Mouse (Mus musculus): ENCODE data around the gene St8sia2.
"Not testable (repeated sequence)": the region's sequence is repeated elsewhere in the genome, so short reads cannot be mapped to it uniquely, and the experiment has no call there.

Gene St8sia2

GRCm38 (mm10) chr7:73989366-73989765, 24.1 kb downstream of the St8sia2 start:
- DNase-seq (ENCODE audit: low spot score), result no peak

GRCm38 (mm10) chr7:73972157-73972556, 41.3 kb downstream of the St8sia2 start:
- DNase-seq (ENCODE audit: low spot score), result not testable (repeated sequence)

DNA sequence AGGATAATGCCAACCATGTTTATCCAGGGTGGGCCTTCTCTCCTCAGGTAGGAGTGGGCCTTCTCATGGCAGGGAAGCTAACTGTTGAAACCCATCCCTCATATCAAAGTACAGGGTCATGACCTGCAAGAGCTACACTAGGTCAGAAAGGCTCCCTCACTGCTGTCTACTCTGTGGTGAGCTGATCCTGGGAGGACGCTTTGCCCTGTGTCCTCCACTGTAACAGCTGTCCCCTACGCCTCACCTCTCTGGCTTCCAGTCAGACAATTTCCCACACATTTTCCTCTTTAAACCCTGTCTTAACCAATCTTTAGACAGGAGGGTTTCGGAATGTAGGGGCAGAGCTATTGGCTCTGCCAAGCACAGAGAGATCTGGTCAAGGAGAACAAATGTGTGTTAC, 48.3 kb downstream of the St8sia2 start:
- DNase-seq (ENCODE audit: low spot score), result no peak

DNA sequence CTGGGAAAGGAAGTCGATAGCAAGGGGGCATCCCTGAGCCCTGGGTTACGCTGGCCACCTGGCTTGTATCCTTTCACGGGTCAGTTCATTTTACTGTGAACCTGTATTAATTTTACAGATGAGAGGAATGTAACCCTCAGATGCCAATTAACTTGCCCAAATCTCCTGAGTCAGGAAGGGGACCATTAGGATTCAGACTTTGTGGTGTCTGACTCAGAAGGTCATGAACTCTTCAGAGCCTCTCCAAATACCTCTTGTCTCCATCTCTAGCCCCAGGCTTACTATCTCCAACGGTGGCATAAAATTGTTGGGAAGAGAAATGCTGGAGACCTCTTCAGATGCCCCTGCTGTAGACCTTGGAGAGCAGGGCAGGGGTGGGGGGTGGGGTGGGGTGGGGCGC, 51.1 kb downstream of the St8sia2 start:
- no peak for DNase-seq (ENCODE audit: low spot score)

- DNase-seq (ENCODE audit: low spot score), result peak; percentile 45
Measured at GRCm38 (mm10) chr7:73954441-73954840, 59.0 kb downstream of the St8sia2 start.

DNA sequence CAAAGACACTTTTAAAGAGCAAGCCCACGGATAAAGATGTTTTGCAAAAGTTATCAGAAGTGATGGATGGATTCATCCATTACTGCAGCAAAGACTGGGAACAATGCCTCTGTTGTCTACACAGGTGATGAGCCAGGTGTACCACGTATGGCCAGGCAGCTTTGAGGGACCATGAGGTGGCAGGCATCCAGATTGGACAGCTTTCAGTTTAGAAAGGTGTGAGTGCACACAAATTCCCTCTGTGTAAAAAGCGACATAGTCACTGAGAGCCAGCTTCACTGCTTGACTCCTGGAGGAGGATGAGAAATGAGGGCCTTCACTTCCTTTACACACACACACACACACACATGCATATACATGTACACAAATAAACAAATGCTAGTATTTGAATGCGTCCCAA, 60.4 kb downstream of the St8sia2 start:
- DNase-seq (ENCODE audit: low spot score), result no peak

DNA sequence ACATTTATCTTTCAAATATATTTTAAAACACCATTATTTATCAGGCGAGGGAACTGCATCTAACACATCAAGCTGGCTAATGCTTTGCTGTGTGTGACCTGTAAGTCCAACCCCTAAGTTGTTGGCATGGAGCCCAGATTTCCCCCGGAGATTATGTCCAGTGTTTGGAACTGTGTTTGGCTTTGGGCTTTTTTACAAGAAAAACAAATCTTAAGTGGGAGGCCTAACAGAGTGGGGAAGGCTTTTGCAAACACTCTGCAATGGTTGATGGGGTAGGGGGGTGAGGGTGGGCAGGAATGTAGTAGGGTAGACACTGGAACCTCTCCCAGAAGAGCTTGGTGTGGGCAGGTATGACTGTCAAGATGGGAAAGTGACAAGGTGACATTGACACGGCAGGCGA, 71.8 kb downstream of the St8sia2 start:
- peak; percentile 47 for DNase-seq (ENCODE audit: low spot score)

- no peak for DNase-seq (ENCODE audit: low spot score)
Measured at GRCm38 (mm10) chr7:73939236-73939635, 74.3 kb downstream of the St8sia2 start.

DNA sequence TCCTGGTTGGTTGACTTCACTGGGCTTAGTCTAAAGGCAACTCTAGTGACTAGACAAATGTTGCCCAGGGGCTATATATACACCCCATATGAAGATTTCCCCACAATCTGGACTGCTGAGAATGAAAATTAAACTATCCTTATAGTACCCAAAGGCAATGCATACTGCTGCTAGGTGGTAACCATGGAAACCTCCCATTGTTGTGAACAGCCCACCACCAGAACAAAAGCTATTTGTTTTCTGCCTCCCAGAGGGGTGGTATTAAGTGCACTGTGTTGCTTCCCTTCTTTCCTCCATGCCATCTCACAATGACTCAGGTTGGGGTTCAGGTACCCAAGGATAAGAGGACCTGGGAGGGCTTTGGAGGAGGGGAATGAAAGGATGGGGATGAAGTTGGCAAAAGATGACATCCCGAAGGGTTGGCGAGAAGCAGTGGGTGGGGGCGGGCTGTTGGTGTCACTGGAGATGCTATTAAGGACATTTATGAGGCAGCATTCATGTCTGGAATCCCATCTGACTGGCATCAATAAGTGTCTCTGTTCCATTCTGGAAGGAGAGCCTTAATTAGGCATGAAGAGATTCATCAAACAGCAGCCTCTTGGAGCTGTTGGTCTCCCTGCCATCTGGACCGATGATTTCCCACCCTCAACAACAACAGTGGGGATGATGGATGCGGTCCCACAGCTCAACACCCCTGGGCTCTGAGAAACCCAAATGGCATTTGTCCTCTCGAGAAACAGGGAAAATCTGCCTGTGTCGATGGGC, 75.3 kb downstream of the St8sia2 start:
- no peak for DNase-seq (ENCODE audit: low spot score)

DNA sequence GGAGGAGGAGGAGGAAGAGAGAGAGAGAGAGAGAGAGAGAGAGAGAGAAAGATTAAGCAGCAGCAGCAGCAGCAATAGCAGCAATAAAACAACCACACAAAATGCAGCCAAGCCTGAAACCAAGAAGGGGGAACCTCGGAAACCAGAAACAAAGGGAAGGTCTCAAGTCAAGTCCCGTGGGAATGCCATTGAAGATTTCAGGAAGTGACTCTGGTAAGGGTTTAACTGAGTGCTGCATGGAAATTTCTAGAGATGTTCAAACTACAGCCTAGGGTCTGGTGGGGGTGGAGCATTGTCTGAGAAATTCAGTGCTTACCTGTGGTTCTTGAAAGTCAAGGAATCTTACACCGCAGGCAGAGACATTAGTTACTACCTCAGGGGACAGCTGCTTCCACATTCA, 77.4 kb downstream of the St8sia2 start:
- no peak for DNase-seq (ENCODE audit: low spot score)

DNA sequence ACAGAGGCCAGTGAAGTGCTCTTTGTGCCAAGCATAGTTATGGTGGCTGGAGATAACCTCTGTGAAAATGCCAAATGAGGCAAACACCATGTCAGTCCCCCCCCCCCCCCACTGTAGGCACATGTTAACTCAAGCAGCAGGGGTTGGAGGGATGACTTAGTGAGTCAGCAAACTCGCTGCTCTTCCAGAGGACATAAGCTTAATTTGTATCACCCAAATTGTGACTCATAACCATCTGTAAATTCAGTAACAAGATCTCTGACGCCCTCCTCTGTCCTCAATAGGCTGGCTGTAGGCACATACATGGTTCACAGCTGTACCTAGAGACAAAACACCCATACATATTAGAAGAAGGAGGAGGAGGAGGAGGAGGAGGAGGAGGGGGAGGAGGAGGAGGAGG, 77.8 kb downstream of the St8sia2 start:
- DNase-seq (ENCODE audit: low spot score), result no peak

- DNase-seq (ENCODE audit: low spot score), result peak; percentile 57
Measured at GRCm38 (mm10) chr7:73933036-73933435, 80.5 kb downstream of the St8sia2 start.

DNA sequence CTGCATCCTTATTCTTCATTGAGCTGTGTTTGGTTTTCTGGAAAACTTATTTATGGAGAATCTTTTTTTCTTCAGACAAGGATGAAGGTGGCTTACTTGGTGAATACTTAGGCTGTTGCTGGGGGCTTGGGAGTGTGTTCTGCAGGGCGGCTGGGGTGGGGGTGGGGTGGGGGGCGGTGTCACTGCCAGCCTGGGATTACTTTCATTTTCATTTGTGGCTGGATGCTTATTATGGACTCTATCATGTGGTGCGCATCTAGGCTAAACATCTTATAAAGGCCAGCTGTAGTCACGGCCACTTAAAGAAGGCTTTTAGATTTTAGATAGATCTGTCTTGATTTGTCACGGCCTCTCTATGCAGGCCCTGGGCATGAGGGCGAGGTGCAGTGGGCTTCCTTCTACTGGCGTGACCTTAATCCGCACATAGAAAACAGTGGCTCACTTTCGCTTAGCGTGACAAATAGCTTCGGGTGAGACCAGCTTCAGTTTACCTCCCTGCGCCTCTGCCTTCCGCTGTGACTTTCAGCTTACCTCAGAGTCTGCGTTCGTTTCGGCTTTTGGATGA, 92.5 kb downstream of the St8sia2 start:
- no peak for DNase-seq (ENCODE audit: low spot score)

- DNase-seq (ENCODE audit: low spot score), result no peak
Measured at GRCm38 (mm10) chr7:73917633-73918311, 95.7 kb downstream of the St8sia2 start.

GRCm38 (mm10) chr7:73911899-73912298, 101.6 kb downstream of the St8sia2 start:
- DNase-seq (ENCODE audit: low spot score), result no peak

- no peak for DNase-seq (ENCODE audit: low spot score)
Measured at GRCm38 (mm10) chr7:73910843-73911242, 102.6 kb downstream of the St8sia2 start.

GRCm38 (mm10) chr7:73909432-73910205, 103.9 kb downstream of the St8sia2 start:
- DNase-seq (ENCODE audit: low spot score), result no peak

GRCm38 (mm10) chr7:73894506-73894905, 119.0 kb downstream of the St8sia2 start:
- no peak for DNase-seq (ENCODE audit: low spot score)

DNA sequence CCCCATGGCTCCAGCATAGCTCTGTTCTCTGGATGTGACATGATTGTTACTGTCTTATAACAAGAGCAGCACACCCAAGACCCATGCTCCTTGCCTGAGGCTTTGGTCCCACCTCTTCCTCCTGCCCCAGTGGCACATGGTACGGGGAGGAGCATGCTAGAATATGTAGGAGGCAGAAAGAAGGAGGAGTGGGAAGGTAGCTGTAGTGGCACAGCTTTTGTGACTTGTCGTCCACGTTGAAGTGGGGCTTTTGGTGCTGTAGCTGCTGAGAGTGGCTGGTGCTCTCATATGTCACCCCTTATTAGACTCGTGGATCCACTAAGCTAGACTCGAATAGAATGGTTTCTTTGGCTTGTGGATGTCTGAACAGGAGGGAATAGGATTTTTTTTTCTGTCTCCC, 121.7 kb downstream of the St8sia2 start:
- no peak for DNase-seq (ENCODE audit: low spot score)

DNA sequence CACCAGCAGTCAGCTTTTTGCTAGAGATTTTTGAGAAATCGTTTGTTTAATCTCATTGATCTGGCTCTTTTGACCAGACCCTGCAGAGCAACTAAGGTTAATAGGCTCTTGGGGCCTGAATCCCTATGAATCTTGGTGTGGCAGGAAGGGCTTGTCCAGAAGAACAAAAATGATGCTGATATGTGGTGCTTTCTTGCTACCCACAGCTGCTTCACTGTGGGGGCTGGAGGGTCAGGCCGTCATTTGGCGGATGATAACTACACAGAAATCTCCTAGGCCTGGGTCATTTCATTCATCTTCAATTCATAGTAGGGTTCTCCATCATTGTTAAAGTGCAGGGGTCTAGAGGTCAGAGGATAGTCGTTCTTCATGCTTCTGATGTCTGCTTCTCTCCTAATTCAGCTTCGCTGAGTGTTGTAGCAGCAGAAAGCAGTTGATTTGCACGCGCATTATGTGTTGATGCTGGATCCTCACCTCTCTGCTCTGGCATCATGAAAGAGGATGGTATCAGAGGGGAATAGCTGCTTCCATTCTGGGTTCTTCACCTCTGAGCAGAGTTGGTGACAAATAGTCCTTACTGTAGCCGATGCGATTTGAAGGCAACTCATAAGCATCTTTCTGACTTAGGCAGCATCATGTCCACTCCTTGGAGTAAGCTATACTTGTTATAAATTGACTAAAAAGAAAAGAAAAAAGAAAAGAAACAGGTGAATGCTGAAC, 122.4 kb downstream of the St8sia2 start:
- no peak for DNase-seq (ENCODE audit: low spot score)

DNA sequence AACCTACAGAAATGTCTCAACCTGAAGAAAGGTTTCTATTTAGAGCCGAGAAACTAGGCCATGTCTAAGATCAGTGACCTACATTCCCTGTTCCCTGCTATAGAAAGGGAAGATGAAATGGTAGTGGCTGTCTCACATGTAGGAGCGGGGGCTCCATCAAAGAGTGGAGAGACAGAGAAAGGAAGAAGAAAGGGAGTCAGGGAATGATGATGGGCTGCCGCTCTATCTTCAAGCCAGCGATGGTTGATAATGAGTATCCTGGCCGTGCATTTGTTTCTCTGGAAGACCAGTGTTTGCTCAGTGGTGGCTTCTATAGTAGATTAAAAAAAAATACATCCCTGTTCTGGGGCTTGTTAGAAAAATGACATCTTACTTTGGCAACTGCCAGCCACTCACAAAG, 123.0 kb downstream of the St8sia2 start:
- DNase-seq (ENCODE audit: low spot score), result no peak

All from testis, postnatal 10 days (tissue).